Mouse (Mus musculus) MEL (cell line): ENCODE measurements around the gene Pla1a. TPM values are rescaled to one million over a fixed set of nuclear protein-coding genes. Genes with fewer than 3 reads are reported as not detected.

Experiments used
- DNase-seq: peaks from one replicate; pipeline ENCODE4 v3.0.0; 2011; ENCODE audit warnings: low read depth, low spot score
- H3K27ac ChIP-seq: 2 replicates; pipeline ENCODE4 v1.5.1; 2012; ENCODE audit warnings: low read depth, mild to moderate bottlenecking, control low read depth, low read length, moderate library complexity; ENCODE audit not compliant: control insufficient read depth
- H3K27me3 ChIP-seq, 2 experiments: fragments of 150-350 bp in 1 of 2; sonication (generic) in 1 of 2; 2 replicates each; pipeline ENCODE4 v1.6.1; 2012; ENCODE audit warnings: low read length in 2 of 2, mild to moderate bottlenecking in 2 of 2, improper control_type of control experiment in 1 of 2, moderate library complexity in 1 of 2; ENCODE audit not compliant: insufficient read depth in 2 of 2, control insufficient read depth in 1 of 2
- H3K36me3 ChIP-seq, 2 experiments: 2 replicates each; pipeline ENCODE4 v1.6.1; 2012 to 2014; ENCODE audit warnings: low read length in 2 of 2, improper control_type of control experiment in 1 of 2, inconsistent platforms in 1 of 2, mild to moderate bottlenecking in 1 of 2; ENCODE audit not compliant: insufficient read depth in 2 of 2, control insufficient read depth in 1 of 2
- H3K4me1 ChIP-seq, 2 experiments: fragments of 150-350 bp in 1 of 2; sonication (generic) in 1 of 2; 2 replicates each; pipeline ENCODE4 v1.6.1; 2012; ENCODE audit warnings: low read length in 2 of 2, improper control_type of control experiment in 1 of 2, mild to moderate bottlenecking in 1 of 2; ENCODE audit not compliant: insufficient read depth in 2 of 2, control insufficient read depth in 1 of 2
- H3K4me3 ChIP-seq, 2 experiments: fragments of 150-350 bp in 1 of 2; sonication (generic) in 1 of 2; 2 replicates each; pipeline ENCODE4 v1.5.1; 2012; ENCODE audit warnings: low read depth in 2 of 2, low read length in 2 of 2, mild to moderate bottlenecking in 2 of 2, moderate library complexity in 2 of 2, control low read depth in 1 of 2, improper control_type of control experiment in 1 of 2; ENCODE audit not compliant: control insufficient read depth in 1 of 2, insufficient read depth in 1 of 2
- H3K79me2 ChIP-seq: 2 replicates; pipeline ENCODE4 v1.6.1; 2012; ENCODE audit warnings: mild to moderate bottlenecking, low read length, moderate library complexity; ENCODE audit not compliant: control insufficient read depth, poor library complexity, insufficient read depth
- H3K9ac ChIP-seq: 2 replicates; pipeline ENCODE4 v1.6.1; 2012; ENCODE audit warnings: low read depth, mild to moderate bottlenecking, control low read depth, low read length, moderate library complexity; ENCODE audit not compliant: control insufficient read depth, poor library complexity, severe bottlenecking
- H3K9me3 ChIP-seq: fragments of 150-350 bp; sonication (generic); replicated peaks from 2 replicates; pipeline ENCODE4 v1.6.1; 2012; ENCODE audit warnings: mild to moderate bottlenecking, low read length, improper control_type of control experiment, moderate library complexity; ENCODE audit not compliant: insufficient read depth
- BHLHE40 ChIP-seq: IDR thresholded peaks from 2 replicates; pipeline ENCODE4 v1.6.1; 2012; ENCODE audit warnings: low read depth, mild to moderate bottlenecking, inconsistent platforms, low read length, improper control_type of control experiment, borderline replicate concordance
- E2F4 ChIP-seq: IDR thresholded peaks from 2 replicates; pipeline ENCODE4 v1.6.1; 2011; ENCODE audit warnings: low read depth, low read length, improper control_type of control experiment, borderline replicate concordance
- EP300 ChIP-seq, 2 experiments: IDR thresholded peaks; 2 replicates each; pipeline ENCODE4 v1.6.1; 2011; ENCODE audit warnings: improper control_type of control experiment in 2 of 2, low read length in 2 of 2, low read depth in 1 of 2, mild to moderate bottlenecking in 1 of 2
- ETS1 ChIP-seq: IDR thresholded peaks from 2 replicates; pipeline ENCODE4 v1.6.1; 2012; ENCODE audit warnings: low read depth, mild to moderate bottlenecking, inconsistent platforms, low read length, improper control_type of control experiment, moderate library complexity
- GABPA ChIP-seq: IDR thresholded peaks from 2 replicates; pipeline ENCODE4 v1.6.1; 2012; ENCODE audit warnings: low read depth, mild to moderate bottlenecking, inconsistent platforms, low read length, improper control_type of control experiment, moderate library complexity
- GATA1 ChIP-seq: IDR thresholded peaks from 2 replicates; pipeline ENCODE4 v1.6.1; 2011; ENCODE audit warnings: low read depth, low read length, improper control_type of control experiment
- JUND ChIP-seq: IDR thresholded peaks from 2 replicates; pipeline ENCODE4 v1.6.1; 2011; ENCODE audit warnings: low read depth, mild to moderate bottlenecking, improper control_type of control experiment, low read length
- MAFK ChIP-seq: IDR thresholded peaks from 2 replicates; pipeline ENCODE4 v1.6.1; 2011; ENCODE audit warnings: low read depth, mild to moderate bottlenecking, low read length, improper control_type of control experiment, borderline replicate concordance
- MAZ ChIP-seq: IDR thresholded peaks from 2 replicates; pipeline ENCODE4 v1.6.1; 2012; ENCODE audit warnings: low read depth, mild to moderate bottlenecking, inconsistent platforms, low read length, improper control_type of control experiment
- MYC ChIP-seq: IDR thresholded peaks from 2 replicates; pipeline ENCODE4 v1.6.1; 2011; ENCODE audit warnings: low read depth, mild to moderate bottlenecking, low read length, improper control_type of control experiment, moderate library complexity
- POLR2AphosphoS2 ChIP-seq: IDR thresholded peaks from 2 replicates; pipeline ENCODE4 v1.6.1; 2011; ENCODE audit warnings: low read length, improper control_type of control experiment
- POLR2AphosphoS5 ChIP-seq: IDR thresholded peaks from 2 replicates; pipeline ENCODE4 v1.6.1; 2012; ENCODE audit warnings: low read depth, borderline replicate concordance, mild to moderate bottlenecking, inconsistent platforms, low read length, moderate library complexity, mixed read lengths
- RAD21 ChIP-seq: IDR thresholded peaks from 2 replicates; pipeline ENCODE4 v1.6.1; 2011; ENCODE audit warnings: mild to moderate bottlenecking, low read depth, low read length, improper control_type of control experiment
- RCOR1 ChIP-seq: IDR thresholded peaks from 2 replicates; pipeline ENCODE4 v1.6.1; 2012; ENCODE audit warnings: low read depth, mild to moderate bottlenecking, inconsistent platforms, low read length, improper control_type of control experiment
- SIN3A ChIP-seq: IDR thresholded peaks from 2 replicates; pipeline ENCODE4 v1.6.1; 2012; ENCODE audit warnings: low read length, improper control_type of control experiment, inconsistent platforms
- SMC3 ChIP-seq: IDR thresholded peaks from 2 replicates; pipeline ENCODE4 v1.6.1; 2011; ENCODE audit warnings: low read depth, low read length, improper control_type of control experiment
- TAL1 ChIP-seq: IDR thresholded peaks from 2 replicates; pipeline ENCODE4 v1.6.1; 2012; ENCODE audit warnings: mild to moderate bottlenecking, inconsistent platforms, low read length, moderate library complexity, mixed read lengths
- TBP ChIP-seq: IDR thresholded peaks from 2 replicates; pipeline ENCODE4 v1.8.0; 2011; ENCODE audit warnings: low read depth, low read length, improper control_type of control experiment
- UBTF ChIP-seq: IDR thresholded peaks from 2 replicates; pipeline ENCODE4 v1.6.1; 2012; ENCODE audit warnings: low read depth, mild to moderate bottlenecking, inconsistent platforms, low read length, improper control_type of control experiment, moderate library complexity, borderline replicate concordance; ENCODE audit not compliant: insufficient read depth
- USF1 ChIP-seq: IDR thresholded peaks from 2 replicates; pipeline ENCODE4 v1.6.1; 2014; ENCODE audit warnings: low read depth, mild to moderate bottlenecking, inconsistent platforms, low read length, improper control_type of control experiment, moderate library complexity
- ZMIZ1 ChIP-seq: IDR thresholded peaks from 2 replicates; pipeline ENCODE4 v1.6.1; 2012; ENCODE audit warnings: low read depth, mild to moderate bottlenecking, inconsistent platforms, low read length, improper control_type of control experiment, moderate library complexity
- ZNF384 ChIP-seq: IDR thresholded peaks from 2 replicates; pipeline ENCODE4 v1.6.1; 2012; ENCODE audit warnings: low read depth, mild to moderate bottlenecking, inconsistent platforms, low read length, improper control_type of control experiment
- polyA plus RNA-seq, 2 experiments: library from polyadenylated mRNA; stranded (reverse) in 1 of 2; unstranded in 1 of 2; fragments of >175 nt in 1 of 2; fragments of >200 nt in 1 of 2; gene quantifications; 2 replicates each; pipeline versions ENCODE4 v1.2.1 to v1.2.4; 2012; ENCODE audit warnings: low replicate concordance in 2 of 2, low read depth in 1 of 2; ENCODE audit not compliant: insufficient read length in 2 of 2, insufficient read depth in 1 of 2, missing spikeins in 1 of 2
- total RNA-seq: library from RNA; depleted of rRNA; stranded (reverse); fragments of 300-350 nt; gene quantifications from 2 replicates; pipeline ENCODE4 v1.2.3, GENCODE M21; 2012

The Pla1a gene
- total and polyA plus RNA-seq, 3 experiments: 0.04 TPM; not detected in 2

GRCm38 (mm10) chr16:38388757-38389156 is 44.2 kb downstream of the Pla1a start:
- H3K4me1 ChIP-seq: peaks cover 34% of the 10 kb centered on the region in 2 experiments
- peaks cover 0 to 36% of the 10 kb centered on the region in 2 experiments; a peak in 2 of 4 replicates for H3K36me3 ChIP-seq

GRCm38 (mm10) chr16:38387389-38387788 is 45.6 kb downstream of the Pla1a start:
- peaks cover 0 to 42% of the 10 kb centered on the region in 2 experiments; a peak in 2 of 4 replicates for H3K36me3 ChIP-seq
- H3K4me1 ChIP-seq: peaks cover 34 to 39% of the 10 kb centered on the region in 2 experiments
- H3K4me3 ChIP-seq: no peak overlapping the region
- H3K27ac ChIP-seq: no peak overlapping the region
- H3K9ac ChIP-seq: no peak overlapping the region
- no peaks in the 10 kb centered on the region for H3K79me2 ChIP-seq
- no peak for TF ChIP-seq EP300 (IDR thresholded peaks at IDR 0.05; ENCODE audit: low read depth in 1 of 2, low read length in 2 of 2)
- TF ChIP-seq RCOR1: no peak
- no peak for TF ChIP-seq POLR2AphosphoS2
- no peak for TF ChIP-seq GABPA
- no peak for TF ChIP-seq BHLHE40
- no peak for TF ChIP-seq MYC
- TF ChIP-seq ZMIZ1: no peak
- TF ChIP-seq RAD21: no peak
- no peak for TF ChIP-seq SIN3A
- TF ChIP-seq SMC3: no peak
- no peak for TF ChIP-seq USF1
- TF ChIP-seq E2F4: no peak
- TF ChIP-seq GATA1: no peak
- TF ChIP-seq MAZ: no peak
- TF ChIP-seq ETS1: no peak
- TF ChIP-seq ZNF384: no peak
- TF ChIP-seq TBP: no peak
- H3K27me3 ChIP-seq: no peaks in the 10 kb centered on the region
- no peaks in the 10 kb centered on the region for H3K9me3 ChIP-seq
- no peak for DNase-seq

More at GRCm38 (mm10) chr16:38388757-38389156, 44.2 kb downstream of the Pla1a start:
- TF ChIP-seq JUND (no peak), BHLHE40 (no peak), POLR2AphosphoS5 (no peak), MAFK (no peak), USF1 (no peak), SIN3A (no peak), UBTF (no peak), TAL1 (no peak)
- TF ChIP-seq, all 39 proteins: peak for 0
- H3K27me3 ChIP-seq: no peaks in the 10 kb centered on the region
- no peaks in the 10 kb centered on the region for H3K9me3 ChIP-seq
- no peak overlapping the region for H3K9ac ChIP-seq
- no peaks in the 10 kb centered on the region for H3K79me2 ChIP-seq
- no peak overlapping the region for H3K4me3 ChIP-seq
- H3K27ac ChIP-seq: no peak overlapping the region
- no peak for DNase-seq
